Mouse (Mus musculus) midbrain, postnatal 0 days (tissue): Measurements from ENCODE around the gene Slc22a6. TPM values are rescaled to one million over a fixed set of nuclear protein-coding genes. Genes with fewer than 3 reads are reported as not detected.
A peak's percentile ranks its signal among the peaks of the same experiment; 100 is the strongest.

Source experiments
- ATAC-seq: fragments of 200-750 bp; cut with Nextera tagmentation; 2 replicates; pipeline ENCODE4 v1.8.0; 2017; ENCODE audit warnings: moderate number of reproducible peaks, mild to moderate bottlenecking, moderate TSS enrichment, moderate library complexity; ENCODE audit not compliant: low FRiP score
- DNase-seq: peaks from one replicate; pipeline ENCODE4 v3.0.0-alpha.2; 2015; ENCODE audit warnings: low spot score
- H3K27ac ChIP-seq: fragments of 300-500 bp; sonication (generic); 2 replicates; pipeline ENCODE4 v1.5.1; 2014; ENCODE audit warnings: low read depth, mild to moderate bottlenecking, low read length, mixed read lengths
- H3K27me3 ChIP-seq: fragments of 300-500 bp; sonication (generic); 2 replicates; pipeline ENCODE4 v1.6.1; 2014; ENCODE audit warnings: low read length, control low read depth, mixed read lengths; ENCODE audit not compliant: insufficient read depth
- H3K36me3 ChIP-seq: fragments of 300-500 bp; sonication (generic); 2 replicates; pipeline ENCODE4 v1.6.1; 2014; ENCODE audit warnings: low read length, control low read depth, mixed read lengths; ENCODE audit not compliant: insufficient read depth
- H3K4me1 ChIP-seq: fragments of 300-500 bp; sonication (generic); 2 replicates; pipeline ENCODE4 v1.6.1; 2014; ENCODE audit warnings: mild to moderate bottlenecking, control low read depth, antibody characterized with exemption, low read length, mixed read lengths; ENCODE audit not compliant: insufficient read depth
- H3K4me2 ChIP-seq: fragments of 300-500 bp; sonication (generic); 2 replicates; pipeline ENCODE4 v1.6.1; 2014; ENCODE audit warnings: low read depth, mild to moderate bottlenecking, low read length, mixed read lengths; ENCODE audit not compliant: poor library complexity, severe bottlenecking
- H3K4me3 ChIP-seq: fragments of 300-500 bp; sonication (generic); 2 replicates; pipeline ENCODE4 v1.5.1; 2014; ENCODE audit warnings: low read depth, mild to moderate bottlenecking, low read length, moderate library complexity
- H3K9ac ChIP-seq: fragments of 300-500 bp; sonication (generic); replicated peaks from 2 replicates; pipeline ENCODE4 v1.6.1; 2014; ENCODE audit warnings: mild to moderate bottlenecking, low read length, moderate library complexity, mixed read lengths; ENCODE audit not compliant: poor library complexity, severe bottlenecking
- H3K9me3 ChIP-seq: fragments of 300-500 bp; sonication (generic); 2 replicates; pipeline ENCODE4 v1.6.1; 2016; ENCODE audit warnings: low read length, control low read depth
- CTCF ChIP-seq: IDR thresholded peaks from 2 replicates; pipeline ENCODE4 v1.5.1; 2016; ENCODE audit warnings: antibody characterized with exemption, mild to moderate bottlenecking
- WGBS: fragments of 180-500 bp; shearing (Covaris S2); extraction: QIAGEN DNeasy Blood & Tissue Kit; methylation state at CpG from one replicate; pipeline ENCODE4 v1.1.7; 2014; 5-methylcytosine and 5-hydroxymethylcytosine counted together
- polyA plus RNA-seq: library from polyadenylated mRNA; unstranded; fragments of >200 nt; fragmentation: Nextera tagmentation; extraction: Ambion mirVana; gene quantifications from 2 replicates; pipeline ENCODE4 v1.2.1, GENCODE M21; 2015
- total RNA-seq: library from RNA; depleted of rRNA; stranded (reverse); fragments of >200 nt; gene quantifications from 2 replicates; pipeline ENCODE4 v1.2.3, GENCODE M21; 2014

Slc22a6 gene
- total and polyA plus RNA-seq, 2 experiments from 2014 or later = 13.1 to 17.2 TPM

GRCm38 (mm10) chr19:8662337-8662736 is 44.5 kb downstream of the Slc22a6 start:
- Histone ChIP-seq H3K4me2 (peak overlapping the region; percentile 96), H3K9me3 (no peaks in the 10 kb centered on the region), H3K27ac (no peak overlapping the region), H3K36me3 (no peaks in the 10 kb centered on the region), H3K27me3 (no peaks in the 10 kb centered on the region), H3K4me3 (peak overlapping the region; percentile 45), H3K9ac (peak overlapping the region; percentile 62; the same call in 1 of the 2 replicates), H3K4me1 (0 out of 2 replicates have a peak, but pooled peaks cover 4% of the 10 kb centered on the region)
- ATAC-seq (peak; percentile 84), DNase-seq (peak; percentile 71)
- TF ChIP-seq CTCF = peak; percentile 77
- 2% methylated on average over 11 of the region's 11 CpGs for WGBS

- peak within 1 kb of the TSS; percentile 96 for H3K4me2 ChIP-seq
- 0 out of 2 replicates have a peak, but pooled peaks cover 4% of the 10 kb centered on the region for H3K4me1 ChIP-seq
- 68% methylated on average over 9 of the region's 9 CpGs for WGBS
- no peaks in the 10 kb centered on the region for H3K9me3 ChIP-seq
- no peak for ATAC-seq
- no peak within 1 kb of the TSS for H3K27ac ChIP-seq
- no peaks in the 10 kb centered on the region for H3K27me3 ChIP-seq
- no peak for DNase-seq
- TF ChIP-seq CTCF = no peak
- peak within 1 kb of the TSS; percentile 19; the same call in 1 of the 2 replicates for H3K4me3 ChIP-seq
- H3K36me3 ChIP-seq = no peaks in the 10 kb centered on the region
- H3K9ac ChIP-seq = no peak within 1 kb of the TSS
Measured at GRCm38 (mm10) chr19:8663360-8663839, 45.6 kb downstream of the Slc22a6 start, which contains the start of gene Chrm1. Gene Chrm1 (plus strand): TSS chr19:8663789.

DNA sequence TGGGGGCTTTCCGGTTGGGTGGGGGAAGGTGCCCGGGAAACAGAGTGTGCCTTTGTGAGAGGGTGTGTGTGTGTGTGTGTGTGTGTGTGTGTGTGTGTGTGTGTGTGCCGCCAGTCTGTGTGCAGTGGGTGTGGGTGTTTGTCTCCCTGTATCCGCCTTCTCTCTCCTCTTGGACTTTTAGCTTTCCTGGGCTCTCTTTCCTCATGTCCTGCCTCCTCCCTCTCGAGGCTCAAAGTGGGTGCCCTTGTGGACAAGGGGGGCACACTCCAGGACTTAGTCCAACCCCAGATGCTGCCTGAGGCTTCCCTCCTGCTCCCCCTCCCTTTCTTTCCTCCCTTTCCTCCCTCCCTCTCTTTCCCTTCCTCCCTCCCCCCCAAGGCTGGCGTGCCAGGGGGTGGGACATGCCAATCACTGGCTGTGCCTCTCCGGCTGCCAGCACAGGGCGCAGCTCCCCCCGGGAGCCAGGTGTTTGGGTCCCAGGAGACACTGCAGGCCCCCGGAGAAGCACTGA is 46.1 kb downstream of the Slc22a6 start:
- H3K9ac ChIP-seq = no peak overlapping the region
- H3K27ac ChIP-seq = no peak overlapping the region
- TF ChIP-seq CTCF = no peak
- ATAC-seq (no peak), DNase-seq (no peak)
- 0 out of 2 replicates have a peak, but pooled peaks cover 4% of the 10 kb centered on the region for H3K4me1 ChIP-seq
- 32% methylated on average over 8 of the region's 10 CpGs for WGBS
- H3K36me3 ChIP-seq = no peaks in the 10 kb centered on the region
- no peaks in the 10 kb centered on the region for H3K9me3 ChIP-seq
- H3K4me2 ChIP-seq = peak overlapping the region; percentile 29
- peak overlapping the region; percentile 19; the same call in 1 of the 2 replicates for H3K4me3 ChIP-seq
- no peaks in the 10 kb centered on the region for H3K27me3 ChIP-seq

- DNase-seq = no peak
- ATAC-seq = no peak
- Histone ChIP-seq H3K36me3 (no peaks in the 10 kb centered on the region), H3K4me1 (0 out of 2 replicates have a peak, but pooled peaks cover 4% of the 10 kb centered on the region), H3K9ac (no peak overlapping the region), H3K27me3 (no peaks in the 10 kb centered on the region), H3K9me3 (no peaks in the 10 kb centered on the region), H3K4me3 (no peak overlapping the region), H3K27ac (no peak overlapping the region), H3K4me2 (0 out of 2 replicates have a peak overlapping the region, but pooled peaks have one; percentile 29)
- no peak for TF ChIP-seq CTCF
- WGBS = 82% methylated on average over 3 of the region's 3 CpGs
Measured at GRCm38 (mm10) chr19:8664859-8665258, 47.0 kb downstream of the Slc22a6 start.

DNA sequence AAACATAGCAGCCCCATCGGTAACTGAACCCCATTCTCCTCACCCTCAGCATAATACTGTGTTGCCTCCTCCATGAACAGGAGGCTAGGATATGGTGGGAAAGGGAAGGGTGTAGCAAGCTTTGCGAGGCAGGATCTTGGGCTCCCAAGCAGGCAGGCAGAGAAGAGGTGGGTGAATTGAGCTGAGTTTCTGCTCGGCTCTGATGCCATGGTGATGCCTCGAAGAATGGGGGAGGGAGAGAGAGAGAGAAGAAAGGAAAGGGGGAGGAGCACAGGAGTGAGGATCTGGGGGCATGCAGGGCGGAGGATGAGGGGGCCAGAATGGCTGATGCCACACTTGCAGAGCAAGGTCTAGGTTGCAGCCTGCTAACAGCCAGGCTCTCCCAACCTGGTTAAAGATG is 47.9 kb downstream of the Slc22a6 start:
- Histone ChIP-seq H3K4me3 (no peak overlapping the region), H3K27me3 (no peaks in the 10 kb centered on the region), H3K4me1 (0 out of 2 replicates have a peak, but pooled peaks cover 4% of the 10 kb centered on the region), H3K9me3 (no peaks in the 10 kb centered on the region), H3K27ac (no peak overlapping the region), H3K4me2 (no peak overlapping the region), H3K36me3 (no peaks in the 10 kb centered on the region), H3K9ac (no peak overlapping the region)
- TF ChIP-seq CTCF = no peak
- 38% methylated on average over 5 of the region's 5 CpGs for WGBS
- ATAC-seq (no peak), DNase-seq (no peak)

DNA sequence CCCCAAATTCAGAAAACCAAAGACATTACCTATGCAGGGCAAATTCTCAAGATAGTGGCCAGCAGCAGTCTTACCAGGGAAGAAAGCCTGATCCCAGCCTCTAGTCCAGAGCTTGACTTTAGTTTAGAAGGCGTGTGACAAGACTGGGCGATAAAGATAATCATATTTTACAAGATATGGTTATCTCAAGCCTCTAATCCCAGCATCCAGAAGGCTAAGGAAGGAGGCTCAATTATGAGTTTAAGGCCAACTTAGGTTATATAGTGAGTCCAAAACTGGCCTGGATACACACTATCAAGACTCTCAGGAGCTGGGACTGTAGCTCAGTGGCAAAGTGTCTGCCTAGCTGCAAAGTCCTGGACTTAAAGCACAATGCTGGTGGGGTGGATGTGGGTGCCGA is 55.0 kb downstream of the Slc22a6 start:
- Histone ChIP-seq H3K9ac (no peak overlapping the region), H3K9me3 (no peaks in the 10 kb centered on the region), H3K4me1 (no peaks in the 10 kb centered on the region), H3K27ac (no peak overlapping the region), H3K4me2 (no peak overlapping the region), H3K36me3 (no peaks in the 10 kb centered on the region), H3K4me3 (no peak overlapping the region), H3K27me3 (no peaks in the 10 kb centered on the region)
- no peak for TF ChIP-seq CTCF
- 91% methylated on average over 3 of the region's 3 CpGs for WGBS
- DNase-seq = no peak
- no peak for ATAC-seq
